Mouse (Mus musculus) cerebellum, adult 11-12 months (tissue): ENCODE measurements around the gene Rab44.
A peak's percentile ranks its signal among the peaks of the same experiment; 100 is the strongest.

ENCODE experiments used
- DNase-seq: peaks from one replicate; pipeline ENCODE4 v3.0.0; 2022

Gene Rab44

GRCm38 (mm10) chr17:29170431-29171000, 56.6 kb downstream of the Rab44 start:
- no peak for DNase-seq

GRCm38 (mm10) chr17:29171001-29171772, 57.2 kb downstream of the Rab44 start:
- peak; percentile 50 for DNase-seq

GRCm38 (mm10) chr17:29172062-29172461, 58.1 kb downstream of the Rab44 start:
- no peak for DNase-seq

- no peak for DNase-seq
Observed at GRCm38 (mm10) chr17:29173165-29173564, 59.2 kb downstream of the Rab44 start.

- no peak for DNase-seq
Observed at GRCm38 (mm10) chr17:29175693-29176092, 61.7 kb downstream of the Rab44 start.

GRCm38 (mm10) chr17:29176391-29177267, 62.7 kb downstream of the Rab44 start:
- DNase-seq: peak; percentile 26

- no peak for DNase-seq
Observed at GRCm38 (mm10) chr17:29178503-29179059, 64.6 kb downstream of the Rab44 start.

- DNase-seq: no peak
Observed at GRCm38 (mm10) chr17:29179917-29180316, 66.0 kb downstream of the Rab44 start.

GRCm38 (mm10) chr17:29180406-29181127, 66.6 kb downstream of the Rab44 start:
- no peak for DNase-seq

GRCm38 (mm10) chr17:29181751-29182150, 67.8 kb downstream of the Rab44 start:
- no peak for DNase-seq

GRCm38 (mm10) chr17:29183162-29183561, 69.2 kb downstream of the Rab44 start:
- DNase-seq: no peak

- DNase-seq: no peak
Observed at GRCm38 (mm10) chr17:29185376-29186046, 71.6 kb downstream of the Rab44 start.

- DNase-seq: no peak
Observed at GRCm38 (mm10) chr17:29186989-29187859, 73.3 kb downstream of the Rab44 start.

GRCm38 (mm10) chr17:29188989-29189388, 75.0 kb downstream of the Rab44 start:
- no peak for DNase-seq

- no peak for DNase-seq
Observed at GRCm38 (mm10) chr17:29195579-29195978, 81.6 kb downstream of the Rab44 start.
